Mouse (Mus musculus) mesoderm, embryonic 11.5 days (tissue): ENCODE measurements around the gene Eddm3b.
"Not testable (repeated sequence)": the region's sequence is repeated elsewhere in the genome, so short reads cannot be mapped to it uniquely, and the experiment has no call there.

ENCODE experiments used
- DNase-seq: peaks from one replicate; pipeline ENCODE4 v3.0.0-alpha.2; 2012; ENCODE audit warnings: low read depth, low spot score

Gene Eddm3b

DNA sequence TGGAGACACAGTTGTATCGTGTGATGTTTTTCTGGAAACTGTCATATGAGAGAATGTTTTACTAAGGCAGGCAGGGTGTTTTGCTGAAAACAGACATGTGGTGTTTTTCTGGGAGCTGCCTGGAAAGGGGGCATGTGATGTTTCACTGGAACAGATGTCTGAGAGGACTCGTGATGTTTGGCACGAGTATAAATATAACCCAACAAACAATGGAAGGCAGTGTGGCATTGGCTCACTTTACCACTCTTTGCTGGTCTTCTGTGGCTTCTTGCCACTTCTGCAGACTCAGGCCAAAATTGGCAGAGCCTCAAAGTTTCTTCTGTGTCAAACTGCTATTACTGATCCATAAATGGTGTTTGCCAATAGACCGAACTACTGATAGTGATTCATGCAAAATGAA, 29.1 kb downstream of the Eddm3b start:
- DNase-seq = no peak

DNA sequence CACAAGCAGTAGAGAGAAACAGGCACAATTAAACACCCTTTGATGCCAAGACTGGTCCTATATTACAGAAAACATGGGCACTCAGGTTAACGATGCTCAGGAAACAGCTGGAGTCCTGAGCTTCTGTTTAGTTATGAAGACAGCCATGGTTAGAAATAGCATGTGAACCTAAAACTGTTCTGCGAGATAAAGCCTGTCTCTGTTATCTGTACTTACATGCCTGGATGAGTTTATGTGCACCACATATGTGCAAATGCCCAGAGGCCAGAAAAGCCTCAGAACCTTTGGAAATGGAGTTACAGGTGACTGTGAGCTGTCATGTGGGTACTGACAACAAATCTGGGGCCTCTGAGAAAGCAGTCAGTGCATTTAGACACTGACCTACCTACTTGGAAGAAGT, 29.7 kb downstream of the Eddm3b start:
- DNase-seq = no peak

GRCm38 (mm10) chr14:51144451-51144850, 30.2 kb downstream of the Eddm3b start:
- DNase-seq = no peak

- DNase-seq = no peak
Measured at GRCm38 (mm10) chr14:51145521-51145920, 31.3 kb downstream of the Eddm3b start.

GRCm38 (mm10) chr14:51146685-51147084, 32.5 kb downstream of the Eddm3b start, which contains the start of gene Rnase1:
Gene Rnase1 (minus strand): TSS chr14:51146785.
- no peak for DNase-seq

DNA sequence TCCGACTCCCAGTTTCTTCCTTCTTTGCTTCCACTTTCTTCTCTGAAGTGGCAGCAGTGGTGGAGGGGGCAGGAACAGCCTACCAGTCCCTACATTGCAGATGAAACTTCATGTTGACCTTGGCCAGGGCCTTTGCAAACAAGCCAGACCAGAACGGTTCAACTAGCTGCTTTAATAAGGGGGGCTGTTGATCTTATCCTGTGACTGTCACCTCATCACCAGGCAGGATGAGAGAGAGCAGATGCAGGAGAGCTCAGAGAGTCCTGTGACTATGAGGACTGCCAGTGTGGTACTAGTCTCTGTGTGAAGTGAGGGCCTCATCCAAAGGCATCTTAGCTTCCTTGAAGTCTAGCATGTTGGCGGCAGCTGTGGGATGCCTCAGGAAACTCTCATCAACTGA, 33.8 kb downstream of the Eddm3b start:
- DNase-seq = no peak

GRCm38 (mm10) chr14:51149164-51149563, 34.9 kb downstream of the Eddm3b start:
- no peak for DNase-seq

- no peak for DNase-seq
Measured at GRCm38 (mm10) chr14:51150206-51150831, 36.1 kb downstream of the Eddm3b start.

DNA sequence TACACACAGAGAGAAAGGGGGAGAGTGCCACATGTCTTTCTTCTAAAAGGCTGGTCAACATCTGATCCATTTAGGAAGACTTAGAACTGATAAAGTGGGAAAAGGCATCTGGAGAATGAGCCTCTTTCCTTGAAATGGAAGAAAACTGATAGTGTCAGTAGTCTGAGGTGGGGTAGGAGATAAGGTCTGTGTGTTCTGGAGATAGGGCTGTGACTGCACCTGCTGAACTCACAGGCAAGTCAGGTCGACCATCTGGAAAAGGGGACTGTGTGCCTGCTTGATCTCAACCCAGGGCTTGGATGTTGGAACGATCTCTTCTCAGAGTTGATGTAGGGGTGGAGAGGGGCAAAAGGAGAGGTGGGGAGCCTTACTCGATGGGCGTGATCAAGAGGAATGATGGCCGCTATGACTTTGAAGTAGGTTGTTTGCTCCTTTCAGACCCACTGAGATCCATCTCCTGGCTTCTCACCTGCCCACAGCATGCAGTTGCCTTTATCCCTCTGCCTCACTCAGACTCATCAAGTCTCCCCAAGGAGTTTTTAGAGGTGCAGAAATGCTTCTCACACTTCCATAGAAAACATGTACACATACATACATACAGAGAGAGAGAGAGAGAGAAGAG, 38.1 kb downstream of the Eddm3b start:
- no peak for DNase-seq

DNA sequence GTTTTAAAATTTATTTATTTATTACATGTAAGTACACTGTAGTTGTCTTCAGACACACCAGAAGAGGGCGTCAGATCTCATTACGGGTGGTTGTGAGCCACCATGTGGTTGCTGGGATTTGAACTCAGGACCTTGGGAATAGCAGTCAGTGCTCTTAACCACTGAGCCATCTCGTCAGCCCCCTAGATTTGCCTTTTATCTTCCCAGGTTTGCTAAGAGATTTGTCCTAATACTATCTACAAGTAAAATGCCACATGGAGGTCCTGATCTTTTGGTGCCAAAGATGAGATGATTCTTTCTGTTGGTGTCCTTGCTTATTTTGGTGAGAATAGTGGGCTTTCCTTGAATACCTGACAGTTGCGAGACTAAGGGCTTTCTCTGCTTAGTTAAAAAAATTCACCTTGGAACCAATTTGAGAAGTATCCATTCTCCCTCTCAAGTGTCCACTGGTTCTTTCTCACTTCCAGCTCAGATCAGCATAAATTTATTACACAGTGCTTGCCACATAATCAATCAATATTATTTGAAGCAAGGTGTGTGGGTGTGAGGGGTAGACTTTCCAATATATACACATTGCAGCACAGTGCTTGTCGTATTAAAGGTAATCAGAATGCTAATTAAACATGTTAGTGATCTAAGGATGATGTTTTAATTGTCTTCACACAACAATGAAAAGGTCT, 42.0 kb downstream of the Eddm3b start:
- no peak for DNase-seq

GRCm38 (mm10) chr14:51156736-51157068, 42.5 kb downstream of the Eddm3b start:
- no peak for DNase-seq

- DNase-seq = no peak
Measured at GRCm38 (mm10) chr14:51157072-51157471, 42.8 kb downstream of the Eddm3b start.

- not testable (repeated sequence) for DNase-seq
Measured at GRCm38 (mm10) chr14:51161976-51162375, 47.8 kb downstream of the Eddm3b start, which contains the start of gene Rnase2b. Gene Rnase2b (plus strand): TSS chr14:51162260.

DNA sequence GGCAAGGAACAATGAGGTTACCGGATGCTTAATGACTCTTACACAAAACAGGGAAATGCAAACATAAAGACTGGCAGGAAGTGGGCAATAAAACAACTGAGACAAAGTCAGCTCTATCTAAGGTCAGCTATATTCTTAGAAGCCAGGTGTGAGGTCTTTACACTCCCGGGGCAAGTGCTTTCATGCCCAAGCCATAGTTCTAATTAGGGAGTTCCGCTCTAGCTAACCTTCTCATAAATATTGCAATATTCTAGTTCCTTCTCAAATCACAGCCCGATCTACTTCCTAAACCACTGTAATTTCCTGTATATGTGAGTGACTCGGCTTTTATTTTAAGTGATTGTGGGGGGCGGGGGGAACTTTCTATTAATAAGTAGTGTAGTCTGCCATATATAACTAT, 49.1 kb downstream of the Eddm3b start:
- not testable (repeated sequence) for DNase-seq

DNA sequence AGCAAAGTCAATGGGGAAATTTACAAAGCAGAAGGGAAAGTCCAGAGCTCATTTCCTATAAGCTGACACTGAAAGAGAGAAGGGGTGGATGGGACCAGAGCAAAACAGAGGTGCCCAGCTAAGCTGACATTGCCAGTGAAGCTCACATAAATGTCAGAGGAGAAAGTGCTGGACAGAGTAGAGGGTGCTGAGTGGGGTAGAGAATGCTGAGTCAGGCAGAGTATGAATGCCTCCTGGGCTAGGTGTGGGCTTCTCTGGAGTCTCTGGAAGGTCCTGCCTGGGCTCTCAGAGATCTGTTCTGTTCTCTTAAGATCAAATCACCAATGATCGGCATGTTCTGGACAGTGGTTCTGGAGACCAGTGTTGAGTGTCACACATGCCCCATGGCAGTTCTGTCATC, 51.2 kb downstream of the Eddm3b start:
- DNase-seq = no peak

GRCm38 (mm10) chr14:51166068-51166467, 51.8 kb downstream of the Eddm3b start:
- DNase-seq = no peak
